Mouse (Mus musculus): ENCODE results near the gene Pacs1. TPM values are rescaled to one million over a fixed set of nuclear protein-coding genes. Genes with fewer than 3 reads are reported as not detected.
A peak's percentile ranks its signal among the peaks of the same experiment; 100 is the strongest.
"Not testable (repeated sequence)": the region's sequence is repeated elsewhere in the genome, so short reads cannot be mapped to it uniquely, and the experiment has no call there.

Gene Pacs1
- total RNA-seq, 2 experiments from 2014 or later = 10.1 to 52.2 TPM

GRCm38 (mm10) chr19:5269392-5269791 lies 3.5 kb downstream of the Pacs1 start:
- ATAC-seq (replicated peaks; ENCODE audit: low FRiP score, low TSS enrichment, poor library complexity, severe bottlenecking) = peak; percentile 24; the same call in 1 of the 2 replicates

GRCm38 (mm10) chr19:5268875-5269274 lies 4.0 kb downstream of the Pacs1 start:
- ATAC-seq (replicated peaks; ENCODE audit: low FRiP score, low TSS enrichment, poor library complexity, severe bottlenecking) = peak; percentile 23; the same call in 1 of the 2 replicates

- ATAC-seq (replicated peaks; ENCODE audit: low FRiP score, low TSS enrichment, poor library complexity, severe bottlenecking) = peak; percentile 51; the same call in 1 of the 2 replicates
These were observed 4.9 kb downstream of the Pacs1 start for GRCm38 (mm10) chr19:5268017-5268416.

GRCm38 (mm10) chr19:5267015-5267414 lies 5.9 kb downstream of the Pacs1 start:
- peak; percentile 88 for ATAC-seq (replicated peaks; ENCODE audit: low FRiP score, low TSS enrichment, poor library complexity, severe bottlenecking)

GRCm38 (mm10) chr19:5257140-5257539 lies 15.8 kb downstream of the Pacs1 start:
- no peak for ATAC-seq (replicated peaks; ENCODE audit: low FRiP score, low TSS enrichment, poor library complexity, severe bottlenecking)

GRCm38 (mm10) chr19:5236981-5237380 lies 35.9 kb downstream of the Pacs1 start:
- not testable (repeated sequence) for ATAC-seq (replicated peaks; ENCODE audit: low FRiP score, low TSS enrichment, poor library complexity, severe bottlenecking)

GRCm38 (mm10) chr19:5232696-5233095 lies 40.2 kb downstream of the Pacs1 start:
- ATAC-seq (replicated peaks; ENCODE audit: low FRiP score, low TSS enrichment, poor library complexity, severe bottlenecking) = no peak

GRCm38 (mm10) chr19:5230110-5230509 lies 42.8 kb downstream of the Pacs1 start:
- no peak for ATAC-seq (replicated peaks; ENCODE audit: low FRiP score, low TSS enrichment, poor library complexity, severe bottlenecking)

GRCm38 (mm10) chr19:5224624-5225023 lies 48.3 kb downstream of the Pacs1 start:
- ATAC-seq (replicated peaks; ENCODE audit: low FRiP score, low TSS enrichment, poor library complexity, severe bottlenecking) = no peak

GRCm38 (mm10) chr19:5224077-5224476 lies 48.8 kb downstream of the Pacs1 start:
- no peak for ATAC-seq (replicated peaks; ENCODE audit: low FRiP score, low TSS enrichment, poor library complexity, severe bottlenecking)

- no peak for ATAC-seq (replicated peaks; ENCODE audit: low FRiP score, low TSS enrichment, poor library complexity, severe bottlenecking)
These were observed 51.0 kb downstream of the Pacs1 start for GRCm38 (mm10) chr19:5221926-5222325.

GRCm38 (mm10) chr19:5221219-5221723 lies 51.6 kb downstream of the Pacs1 start:
- not testable (repeated sequence) for ATAC-seq (replicated peaks; ENCODE audit: low FRiP score, low TSS enrichment, poor library complexity, severe bottlenecking)

GRCm38 (mm10) chr19:5220389-5220788 lies 52.5 kb downstream of the Pacs1 start:
- no peak for ATAC-seq (replicated peaks; ENCODE audit: low FRiP score, low TSS enrichment, poor library complexity, severe bottlenecking)

GRCm38 (mm10) chr19:5201691-5202090 lies 71.2 kb downstream of the Pacs1 start:
- ATAC-seq (replicated peaks; ENCODE audit: low FRiP score, low TSS enrichment, poor library complexity, severe bottlenecking) = no peak

- ATAC-seq (replicated peaks; ENCODE audit: low FRiP score, low TSS enrichment, poor library complexity, severe bottlenecking) = not testable (repeated sequence)
These were observed 72.3 kb downstream of the Pacs1 start for GRCm38 (mm10) chr19:5200617-5201016.

GRCm38 (mm10) chr19:5198553-5198952 lies 74.4 kb downstream of the Pacs1 start:
- no peak for ATAC-seq (replicated peaks; ENCODE audit: low FRiP score, low TSS enrichment, poor library complexity, severe bottlenecking)

- ATAC-seq (replicated peaks; ENCODE audit: low FRiP score, low TSS enrichment, poor library complexity, severe bottlenecking) = 0 out of 2 replicates have a peak, but pooled peaks have one; percentile 73
These were observed 77.4 kb downstream of the Pacs1 start for GRCm38 (mm10) chr19:5195417-5196035.

- ATAC-seq (replicated peaks; ENCODE audit: low FRiP score, low TSS enrichment, poor library complexity, severe bottlenecking) = no peak
These were observed 80.5 kb downstream of the Pacs1 start for GRCm38 (mm10) chr19:5192397-5192796.

GRCm38 (mm10) chr19:5187439-5187838 lies 85.5 kb downstream of the Pacs1 start:
- ATAC-seq (replicated peaks; ENCODE audit: low FRiP score, low TSS enrichment, poor library complexity, severe bottlenecking) = no peak

- ATAC-seq (replicated peaks; ENCODE audit: low FRiP score, low TSS enrichment, poor library complexity, severe bottlenecking) = no peak
These were observed 91.0 kb downstream of the Pacs1 start for GRCm38 (mm10) chr19:5181926-5182325.

GRCm38 (mm10) chr19:5178631-5179030 lies 94.3 kb downstream of the Pacs1 start:
- no peak for ATAC-seq (replicated peaks; ENCODE audit: low FRiP score, low TSS enrichment, poor library complexity, severe bottlenecking)

Data from megakaryocyte-erythroid progenitor cell, adult 5-6 weeks (primary cell).